Mouse (Mus musculus) MEL (cell line): ENCODE data around the gene Doc2b.
A peak's percentile ranks its signal among the peaks of the same experiment; 100 is the strongest.

Source experiments
- BHLHE40 ChIP-seq: IDR thresholded peaks from 2 replicates; pipeline ENCODE4 v1.6.1; 2012; ENCODE audit warnings: low read depth, mild to moderate bottlenecking, inconsistent platforms, low read length, improper control_type of control experiment, borderline replicate concordance
- CHD1 ChIP-seq: IDR thresholded peaks from 2 replicates; pipeline ENCODE4 v1.6.1; 2012; ENCODE audit warnings: low read depth, mild to moderate bottlenecking, inconsistent platforms, low read length, improper control_type of control experiment
- CTCF ChIP-seq, 3 experiments: IDR thresholded peaks in 2 of 3; conservative IDR thresholded peaks in 1 of 3; 2 replicates each; pipeline ENCODE4 v1.5.1; 2011 to 2012; ENCODE audit warnings: low read length in 3 of 3, low read depth in 2 of 3, mild to moderate bottlenecking in 2 of 3, improper control_type of control experiment in 1 of 3, inconsistent platforms in 1 of 3, mixed read lengths in 1 of 3, moderate library complexity in 1 of 3; ENCODE audit not compliant: control insufficient read depth in 1 of 3, insufficient read depth in 1 of 3, poor library complexity in 1 of 3, severe bottlenecking in 1 of 3
- EP300 ChIP-seq, 2 experiments: IDR thresholded peaks; 2 replicates each; pipeline ENCODE4 v1.6.1; 2011; ENCODE audit warnings: improper control_type of control experiment in 2 of 2, low read length in 2 of 2, low read depth in 1 of 2, mild to moderate bottlenecking in 1 of 2
- GATA1 ChIP-seq: IDR thresholded peaks from 2 replicates; pipeline ENCODE4 v1.6.1; 2011; ENCODE audit warnings: low read depth, low read length, improper control_type of control experiment
- HCFC1 ChIP-seq: IDR thresholded peaks from 2 replicates; pipeline ENCODE4 v1.6.1; 2012; ENCODE audit warnings: low read depth, mild to moderate bottlenecking, inconsistent platforms, low read length, improper control_type of control experiment, moderate library complexity
- MAX ChIP-seq: IDR thresholded peaks from 2 replicates; pipeline ENCODE4 v1.6.1; 2011; ENCODE audit warnings: low read length, improper control_type of control experiment
- NELFE ChIP-seq: IDR thresholded peaks from 2 replicates; pipeline ENCODE4 v1.6.1; 2011; ENCODE audit warnings: low read depth, low read length, improper control_type of control experiment
- POLR2A ChIP-seq, 2 experiments: IDR thresholded peaks; 2 replicates each; pipeline ENCODE4 v1.6.1; 2011 to 2012; ENCODE audit warnings: low read length in 2 of 2, mild to moderate bottlenecking in 2 of 2, control low read depth in 1 of 2, improper control_type of control experiment in 1 of 2, low read depth in 1 of 2, moderate library complexity in 1 of 2; ENCODE audit not compliant: control insufficient read depth in 1 of 2, insufficient read depth in 1 of 2, poor library complexity in 1 of 2
- RCOR1 ChIP-seq: IDR thresholded peaks from 2 replicates; pipeline ENCODE4 v1.6.1; 2012; ENCODE audit warnings: low read depth, mild to moderate bottlenecking, inconsistent platforms, low read length, improper control_type of control experiment
- SIN3A ChIP-seq: IDR thresholded peaks from 2 replicates; pipeline ENCODE4 v1.6.1; 2012; ENCODE audit warnings: low read length, improper control_type of control experiment, inconsistent platforms
- USF1 ChIP-seq: IDR thresholded peaks from 2 replicates; pipeline ENCODE4 v1.6.1; 2014; ENCODE audit warnings: low read depth, mild to moderate bottlenecking, inconsistent platforms, low read length, improper control_type of control experiment, moderate library complexity
- ZMIZ1 ChIP-seq: IDR thresholded peaks from 2 replicates; pipeline ENCODE4 v1.6.1; 2012; ENCODE audit warnings: low read depth, mild to moderate bottlenecking, inconsistent platforms, low read length, improper control_type of control experiment, moderate library complexity
- ZNF384 ChIP-seq: IDR thresholded peaks from 2 replicates; pipeline ENCODE4 v1.6.1; 2012; ENCODE audit warnings: low read depth, mild to moderate bottlenecking, inconsistent platforms, low read length, improper control_type of control experiment

GRCm38 (mm10) chr11:75775919-75776318, 19.9 kb downstream of the Doc2b start:
- TF ChIP-seq CTCF (IDR thresholded peaks at IDR 0.05 in 2 of 3, conservative IDR thresholded peaks at IDR 0.05 in 1 of 3; ENCODE audit: control insufficient read depth in 1 of 3, insufficient read depth in 1 of 3, low read depth in 2 of 3, low read length in 3 of 3, poor library complexity in 1 of 3, severe bottlenecking in 1 of 3) (peak; percentile 43 to 77 (median 71)), POLR2A (IDR thresholded peaks at IDR 0.05; ENCODE audit: control insufficient read depth in 1 of 2, insufficient read depth in 1 of 2, low read depth in 1 of 2, low read length in 2 of 2, poor library complexity in 1 of 2) (no peak), MAX (no peak), ZMIZ1 (no peak), GATA1 (no peak), RCOR1 (no peak), EP300 (IDR thresholded peaks at IDR 0.05; ENCODE audit: low read depth in 1 of 2, low read length in 2 of 2) (no peak), HCFC1 (no peak), CHD1 (no peak), BHLHE40 (no peak), USF1 (no peak), ZNF384 (no peak), SIN3A (no peak), NELFE (no peak)
